Mouse (Mus musculus): ENCODE data around the gene Bbs12. TPM values are rescaled to one million over a fixed set of nuclear protein-coding genes. Genes with fewer than 3 reads are reported as not detected.

The Bbs12 gene
- 4.7 TPM for polyA plus RNA-seq (2017; shearing (Covaris generic))

GRCm38 (mm10) chr3:37312370-37312941, at the start of gene Bbs12, which contains the start of gene Cetn4:
Gene Bbs12, plus strand, starts transcription at chr3:37312554.
Gene Cetn4, minus strand, starts transcription at chr3:37312708.

GRCm38 (mm10) chr3:37348221-37349165, 36.1 kb downstream of the Bbs12 start, which contains the start of gene Fgf2:
Gene Fgf2, plus strand, starts transcription at chr3:37348346.

Other genes with a start within 250 kb of the Bbs12 start
- not detected for gene Adad1, start 249.0 kb upstream of the Bbs12 start, polyA plus RNA-seq (2017; shearing (Covaris generic))
- 1.3 TPM for gene Il2, start 186.6 kb upstream of the Bbs12 start, polyA plus RNA-seq (2017; shearing (Covaris generic))
- gene Il21, start 79.9 kb upstream of the Bbs12 start, polyA plus RNA-seq (2017; shearing (Covaris generic)), result 0.41 TPM
- 1.3 TPM for gene Cetn4, start 154 bp downstream of the Bbs12 start, polyA plus RNA-seq (2017; shearing (Covaris generic))
- gene Fgf2, start 35.8 kb downstream of the Bbs12 start, polyA plus RNA-seq (2017; shearing (Covaris generic)), result 2.9 TPM
- 46.4 TPM for gene Spata5, start 107.3 kb downstream of the Bbs12 start, polyA plus RNA-seq (2017; shearing (Covaris generic))
- gene Nudt6, start 107.7 kb downstream of the Bbs12 start, polyA plus RNA-seq (2017; shearing (Covaris generic)), result 23.3 TPM

Data from CD4-positive, CD25-positive, alpha-beta regulatory T cell (primary cell).